Mouse (Mus musculus) heart, embryonic 11.5 days (tissue): ENCODE measurements around the gene Rad23a. TPM values are rescaled to one million over a fixed set of nuclear protein-coding genes. Genes with fewer than 3 reads are reported as not detected.

ENCODE experiments used
- ATAC-seq: fragments of 200-750 bp; cut with Nextera tagmentation; replicated peaks from 2 replicates; pipeline ENCODE4 v1.8.0; 2017; ENCODE audit warnings: moderate library complexity; ENCODE audit not compliant: insufficient number of reproducible peaks, low FRiP score, low TSS enrichment
- H3K27ac ChIP-seq: fragments of 300-500 bp; sonication (generic); 2 replicates; pipeline ENCODE4 v1.5.1; 2014; ENCODE audit warnings: mild to moderate bottlenecking, low read depth, low read length
- H3K27me3 ChIP-seq: fragments of 300-500 bp; sonication (generic); 2 replicates; pipeline ENCODE4 v1.6.1; 2014; ENCODE audit warnings: mild to moderate bottlenecking, low read length, mixed read lengths; ENCODE audit not compliant: control insufficient read depth, insufficient read depth
- H3K36me3 ChIP-seq: fragments of 300-500 bp; sonication (generic); 2 replicates; pipeline ENCODE4 v1.6.1; 2014; ENCODE audit warnings: mild to moderate bottlenecking, low read length, moderate library complexity, mixed read lengths; ENCODE audit not compliant: control insufficient read depth, insufficient read depth
- H3K4me1 ChIP-seq: fragments of 300-500 bp; sonication (generic); 2 replicates; pipeline ENCODE4 v1.6.1; 2014; ENCODE audit warnings: low read length; ENCODE audit not compliant: control insufficient read depth, insufficient read depth
- H3K4me2 ChIP-seq: fragments of 300-500 bp; sonication (generic); 2 replicates; pipeline ENCODE4 v1.6.1; 2014; ENCODE audit warnings: mild to moderate bottlenecking, moderate library complexity
- H3K4me3 ChIP-seq: fragments of 300-500 bp; sonication (generic); 2 replicates; pipeline ENCODE4 v1.5.1; 2014; ENCODE audit warnings: low read depth, low read length
- H3K9ac ChIP-seq: fragments of 300-500 bp; sonication (generic); 2 replicates; pipeline ENCODE4 v1.6.1; 2014; ENCODE audit warnings: mild to moderate bottlenecking, low read depth, low read length, moderate library complexity
- H3K9me3 ChIP-seq: fragments of 300-500 bp; sonication (generic); replicated peaks from 2 replicates; pipeline ENCODE4 v1.6.1; 2016; ENCODE audit warnings: low read length; ENCODE audit not compliant: control insufficient read depth
- WGBS: fragments of 180-500 bp; shearing (Covaris S2); extraction: QIAGEN DNeasy Blood & Tissue Kit; methylation state at CpG from one replicate; pipeline ENCODE4 v1.1.7; 2014; ENCODE audit not compliant: insufficient replicate concordance; 5-methylcytosine and 5-hydroxymethylcytosine counted together
- polyA plus RNA-seq: library from polyadenylated mRNA; unstranded; fragments of >200 nt; fragmentation: Nextera tagmentation; extraction: Ambion mirVana; gene quantifications from 2 replicates; pipeline ENCODE4 v1.2.1, GENCODE M21; 2014

Rad23a gene
- polyA plus RNA-seq, 1 experiment from 2014 or later, result 125 TPM

GRCm38 (mm10) chr8:84823653-84824052, 16.8 kb downstream of the Rad23a start:
- WGBS, result 1% methylated on average over 18 of the region's 18 CpGs
- Histone ChIP-seq H3K36me3 (no peaks in the 10 kb centered on the region), H3K4me3 (peak overlapping the region; percentile 15; the same call in 1 of the 2 replicates), H3K9me3 (no peaks in the 10 kb centered on the region), H3K27ac (no peak overlapping the region), H3K4me2 (peak overlapping the region; percentile 52), H3K4me1 (peaks cover 16% of the 10 kb centered on the region), H3K27me3 (no peaks in the 10 kb centered on the region), H3K9ac (no peak overlapping the region)
- peak; percentile 33; the same call in 1 of the 2 replicates for ATAC-seq

GRCm38 (mm10) chr8:84822723-84823122, 17.7 kb downstream of the Rad23a start, which contains the start of gene Dand5:
Gene Dand5, minus strand, starts transcription at chr8:84822823.
- 0 out of 2 replicates have a peak within 1 kb of the TSS, but pooled peaks have one; percentile 34 for H3K9ac ChIP-seq
- 13% methylated on average over 3 of the region's 3 CpGs for WGBS
- peak within 1 kb of the TSS; percentile 15; the same call in 1 of the 2 replicates for H3K4me3 ChIP-seq
- no peaks in the 10 kb centered on the region for H3K36me3 ChIP-seq
- ATAC-seq, result no peak
- peaks cover 16% of the 10 kb centered on the region for H3K4me1 ChIP-seq
- H3K9me3 ChIP-seq, result no peaks in the 10 kb centered on the region
- H3K27me3 ChIP-seq, result no peaks in the 10 kb centered on the region
- H3K4me2 ChIP-seq, result peak within 1 kb of the TSS; percentile 52
- 0 out of 2 replicates have a peak within 1 kb of the TSS, but pooled peaks have one; percentile 5 for H3K27ac ChIP-seq

GRCm38 (mm10) chr8:84816117-84816516, 24.3 kb downstream of the Rad23a start:
- H3K4me1 ChIP-seq, result peaks cover 4% of the 10 kb centered on the region; the same call in 1 of the 2 replicates
- no peak overlapping the region for H3K27ac ChIP-seq

GRCm38 (mm10) chr8:84815547-84815946, 24.9 kb downstream of the Rad23a start:
- H3K4me1 ChIP-seq, result peaks cover 3% of the 10 kb centered on the region; the same call in 1 of the 2 replicates
- peaks cover 28% of the 10 kb centered on the region for H3K27me3 ChIP-seq
- no peak overlapping the region for H3K27ac ChIP-seq
- ATAC-seq, result peak; percentile 67; the same call in 1 of the 2 replicates
- H3K9me3 ChIP-seq, result no peaks in the 10 kb centered on the region
- H3K36me3 ChIP-seq, result no peaks in the 10 kb centered on the region
- no peak overlapping the region for H3K4me2 ChIP-seq
- no peak overlapping the region for H3K9ac ChIP-seq
- 8% methylated on average over 9 of the region's 9 CpGs for WGBS
- no peak overlapping the region for H3K4me3 ChIP-seq

More at GRCm38 (mm10) chr8:84816117-84816516, 24.3 kb downstream of the Rad23a start:
- Histone ChIP-seq H3K9me3 (no peaks in the 10 kb centered on the region), H3K4me2 (no peak overlapping the region), H3K27me3 (peaks cover 26% of the 10 kb centered on the region), H3K9ac (no peak overlapping the region), H3K36me3 (no peaks in the 10 kb centered on the region), H3K4me3 (no peak overlapping the region)
- no peak for ATAC-seq
- 72% methylated on average over 17 of the region's 17 CpGs for WGBS

GRCm38 (mm10) chr8:84814555-84815441, 25.7 kb downstream of the Rad23a start:
- H3K9me3 ChIP-seq, result no peaks in the 10 kb centered on the region
- H3K4me2 ChIP-seq, result no peak overlapping the region
- peaks cover 28% of the 10 kb centered on the region for H3K27me3 ChIP-seq
- 35% methylated on average over 19 of the region's 19 CpGs for WGBS
- H3K36me3 ChIP-seq, result no peaks in the 10 kb centered on the region
- no peak overlapping the region for H3K27ac ChIP-seq
- H3K4me3 ChIP-seq, result no peak overlapping the region
- H3K4me1 ChIP-seq, result peaks cover 3% of the 10 kb centered on the region; the same call in 1 of the 2 replicates
- no peak for ATAC-seq
- H3K9ac ChIP-seq, result no peak overlapping the region

GRCm38 (mm10) chr8:84814240-84814554, 26.3 kb downstream of the Rad23a start:
- Histone ChIP-seq H3K4me2 (no peak overlapping the region), H3K9ac (no peak overlapping the region), H3K27me3 (peaks cover 32% of the 10 kb centered on the region), H3K4me3 (no peak overlapping the region), H3K9me3 (no peaks in the 10 kb centered on the region), H3K4me1 (peaks cover 3% of the 10 kb centered on the region; the same call in 1 of the 2 replicates), H3K36me3 (no peaks in the 10 kb centered on the region), H3K27ac (no peak overlapping the region)
- no peak for ATAC-seq
- WGBS, result 87% methylated on average over 11 of the region's 11 CpGs

- 55% methylated on average over 3 of the region's 3 CpGs for WGBS
- Histone ChIP-seq H3K27ac (no peak overlapping the region), H3K4me3 (no peak overlapping the region), H3K36me3 (no peaks in the 10 kb centered on the region), H3K4me1 (peaks cover 3% of the 10 kb centered on the region; the same call in 1 of the 2 replicates), H3K9me3 (no peaks in the 10 kb centered on the region), H3K27me3 (peaks cover 36% of the 10 kb centered on the region), H3K9ac (no peak overlapping the region), H3K4me2 (no peak overlapping the region)
- no peak for ATAC-seq
Measured at GRCm38 (mm10) chr8:84813830-84814229, 26.6 kb downstream of the Rad23a start.

- no peak overlapping the region for H3K4me3 ChIP-seq
- peaks cover 3% of the 10 kb centered on the region; the same call in 1 of the 2 replicates for H3K4me1 ChIP-seq
- H3K9ac ChIP-seq, result no peak overlapping the region
- H3K27ac ChIP-seq, result no peak overlapping the region
- peaks cover 37% of the 10 kb centered on the region for H3K27me3 ChIP-seq
- no peak overlapping the region for H3K4me2 ChIP-seq
- no peak for ATAC-seq
- no peaks in the 10 kb centered on the region for H3K36me3 ChIP-seq
- WGBS, result 2% methylated on average over 5 of the region's 5 CpGs
- no peaks in the 10 kb centered on the region for H3K9me3 ChIP-seq
Measured at GRCm38 (mm10) chr8:84813059-84813458, 27.4 kb downstream of the Rad23a start.
